Mouse (Mus musculus): Measurements from ENCODE around the gene Zbtb12. TPM values are rescaled to one million over a fixed set of nuclear protein-coding genes. Genes with fewer than 3 reads are reported as not detected.
"Not testable (repeated sequence)": the region's sequence is repeated elsewhere in the genome, so short reads cannot be mapped to it uniquely, and the experiment has no call there.

Zbtb12 gene
- polyA plus RNA-seq, 1 experiment: 14.5 TPM

GRCm38 (mm10) chr17:34874321-34874720, 5.0 kb upstream of the Zbtb12 start:
- no peak for DNase-seq (ENCODE audit: low read depth)

- no peak for DNase-seq (ENCODE audit: low read depth)
These were observed 1.9 kb downstream of the Zbtb12 start for GRCm38 (mm10) chr17:34881166-34881565.

- no peak for DNase-seq (ENCODE audit: low read depth)
These were observed 2.5 kb downstream of the Zbtb12 start, which contains the start of gene Gm20547 for GRCm38 (mm10) chr17:34881683-34882310. Gm20547 (minus strand) TSS chr17:34882042.

- no peak for DNase-seq (ENCODE audit: low read depth)
These were observed 4.0 kb downstream of the Zbtb12 start for GRCm38 (mm10) chr17:34883332-34883731.

GRCm38 (mm10) chr17:34884704-34885103, 5.4 kb downstream of the Zbtb12 start:
- no peak for DNase-seq (ENCODE audit: low read depth)

- no peak for DNase-seq (ENCODE audit: low read depth)
These were observed 6.3 kb downstream of the Zbtb12 start for GRCm38 (mm10) chr17:34885615-34886014.

- DNase-seq (ENCODE audit: low read depth): no peak
These were observed 8.7 kb downstream of the Zbtb12 start for GRCm38 (mm10) chr17:34887942-34888341.

GRCm38 (mm10) chr17:34890074-34890743, 10.9 kb downstream of the Zbtb12 start:
- no peak for DNase-seq (ENCODE audit: low read depth)

GRCm38 (mm10) chr17:34891377-34891776, 12.1 kb downstream of the Zbtb12 start:
- DNase-seq (ENCODE audit: low read depth): no peak

GRCm38 (mm10) chr17:34893072-34893824, 14.0 kb downstream of the Zbtb12 start:
- DNase-seq (ENCODE audit: low read depth): no peak

DNA sequence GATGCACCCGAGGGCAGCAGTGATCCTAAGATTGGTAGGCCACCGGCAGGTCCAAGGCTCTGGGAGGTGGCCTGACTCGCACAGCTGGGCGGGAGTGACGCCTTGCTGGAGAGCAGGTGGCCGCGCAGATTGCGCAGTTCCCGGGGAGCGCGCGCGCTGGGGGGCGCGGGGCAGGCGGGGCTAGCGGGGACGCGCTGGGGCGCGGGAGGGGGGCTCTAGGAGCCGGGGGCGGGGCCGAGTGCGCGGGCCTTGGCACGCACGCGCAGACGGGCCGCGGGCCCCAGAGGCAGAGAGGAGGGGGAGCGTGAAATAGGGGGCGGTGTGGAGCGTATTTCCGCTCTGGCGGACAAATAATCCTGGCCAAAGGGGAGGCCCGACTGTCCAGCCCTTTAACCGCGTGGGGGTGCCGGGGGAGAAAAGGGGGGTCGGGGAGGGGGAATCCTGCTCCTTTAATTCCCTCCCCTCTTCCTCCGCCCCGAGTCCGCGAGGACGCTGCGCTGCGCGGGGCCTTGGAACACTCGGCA, 14.9 kb downstream of the Zbtb12 start:
- no peak for DNase-seq (ENCODE audit: low read depth)

- DNase-seq (ENCODE audit: low read depth): no peak
These were observed 15.7 kb downstream of the Zbtb12 start for GRCm38 (mm10) chr17:34894801-34895530.

DNA sequence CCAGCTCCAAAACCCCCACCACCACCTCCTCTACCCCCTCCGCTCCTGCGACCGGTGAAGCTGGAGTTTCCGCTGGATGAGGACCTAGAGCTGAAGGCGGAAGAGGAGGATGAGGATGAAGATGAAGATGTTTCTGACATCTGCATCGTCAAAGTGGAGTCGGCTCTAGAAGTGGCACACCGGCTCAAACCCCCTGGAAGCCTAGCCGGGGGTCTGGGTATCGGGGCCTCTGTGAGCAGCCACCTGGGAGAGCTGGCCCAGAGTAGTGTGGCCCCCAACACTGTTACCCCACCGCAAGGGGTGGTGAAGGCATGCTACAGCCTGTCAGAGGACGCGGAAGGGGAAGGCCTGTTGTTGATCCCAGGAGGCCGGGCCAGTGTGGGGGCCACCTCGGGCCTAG, 16.4 kb downstream of the Zbtb12 start:
- no peak for DNase-seq (ENCODE audit: low read depth)

DNA sequence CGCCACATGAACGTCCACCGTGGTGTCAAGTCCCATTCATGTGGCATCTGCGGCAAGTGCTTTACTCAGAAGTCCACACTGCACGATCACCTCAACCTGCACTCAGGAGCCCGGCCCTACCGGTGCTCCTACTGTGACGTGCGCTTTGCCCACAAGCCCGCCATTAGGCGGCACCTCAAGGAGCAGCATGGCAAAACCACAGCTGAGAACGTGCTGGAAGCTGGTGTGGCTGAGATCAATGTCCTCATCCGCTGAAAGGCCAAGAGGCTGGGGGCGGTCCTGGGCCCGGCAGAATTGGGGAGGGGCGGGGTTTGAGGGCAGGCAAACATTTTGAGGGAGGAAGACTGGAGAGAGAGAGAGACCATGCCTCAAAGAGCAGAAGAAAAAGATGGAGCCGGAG, 17.1 kb downstream of the Zbtb12 start:
- no peak for DNase-seq (ENCODE audit: low read depth)

DNA sequence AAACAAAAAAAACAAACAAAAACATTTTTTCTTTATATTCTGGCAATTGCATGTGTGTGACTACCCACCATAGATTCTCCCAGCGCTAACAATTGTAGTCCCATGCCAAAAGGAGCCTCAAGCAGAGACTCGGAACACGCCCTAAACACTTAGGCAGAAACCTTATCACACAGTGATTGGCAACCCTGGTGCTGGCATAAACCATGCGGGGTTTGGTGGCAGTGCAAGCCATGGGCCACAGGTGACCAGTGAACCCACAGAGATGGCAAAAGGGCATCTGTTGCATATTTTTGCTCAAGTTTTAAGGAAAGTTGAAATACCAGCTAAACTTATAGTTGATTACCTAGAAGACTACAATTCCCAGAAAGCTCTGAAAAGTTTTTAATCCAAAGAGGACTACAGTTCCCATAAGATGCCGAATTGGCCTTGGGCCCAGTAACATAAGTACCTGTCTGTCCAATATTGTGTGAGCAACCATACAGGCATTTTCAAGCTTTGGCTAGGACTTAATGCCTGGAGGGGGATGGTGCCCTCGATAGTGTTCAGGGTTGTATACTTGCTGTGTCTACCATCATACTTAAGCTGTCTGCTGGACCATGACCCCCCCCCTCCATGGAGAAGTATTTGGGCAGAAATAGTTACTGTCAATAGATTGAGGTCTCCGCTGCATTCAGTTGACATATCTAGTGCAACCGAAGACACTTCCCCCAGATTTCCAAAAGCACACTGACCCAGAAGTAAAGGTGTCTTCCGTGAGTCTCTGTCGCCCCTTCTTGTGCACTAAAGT, 18.3 kb downstream of the Zbtb12 start:
- no peak for DNase-seq (ENCODE audit: low read depth)

DNA sequence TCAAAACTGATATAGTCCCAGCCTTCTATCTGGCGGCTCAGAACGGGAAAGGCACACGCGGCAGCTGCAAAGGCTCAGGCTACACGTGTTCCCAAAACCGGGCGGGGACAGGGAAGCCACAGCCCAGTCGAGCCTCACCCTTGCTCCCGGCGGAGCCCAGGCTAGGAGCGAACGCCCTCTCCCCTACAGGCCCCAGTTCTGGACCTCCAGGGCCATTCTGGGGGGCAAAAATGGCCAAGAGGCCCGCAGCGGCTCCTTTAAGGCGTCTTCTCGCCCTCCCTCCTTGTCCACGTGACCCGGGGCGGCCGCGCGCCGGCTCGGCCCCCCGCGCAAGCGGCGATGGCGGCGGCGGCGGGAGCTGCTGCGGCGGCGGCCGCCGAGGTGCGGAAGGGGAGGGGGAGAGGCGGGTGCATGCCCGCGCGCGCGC, 18.9 kb downstream of the Zbtb12 start, which contains the start of the genes C2 and Ehmt2:
TSS of gene C2 (minus strand) at position 106 of the 427 bp plus-strand sequence.
TSS of gene Ehmt2 (plus strand) at position 310 of the 427 bp plus-strand sequence.
- no peak for DNase-seq (ENCODE audit: low read depth)

GRCm38 (mm10) chr17:34898706-34899052, 19.4 kb downstream of the Zbtb12 start:
- DNase-seq (ENCODE audit: low read depth): no peak

- DNase-seq (ENCODE audit: low read depth): no peak
These were observed 20.0 kb downstream of the Zbtb12 start for GRCm38 (mm10) chr17:34899053-34899889.

GRCm38 (mm10) chr17:34899890-34900243, 20.6 kb downstream of the Zbtb12 start:
- no peak for DNase-seq (ENCODE audit: low read depth)

DNA sequence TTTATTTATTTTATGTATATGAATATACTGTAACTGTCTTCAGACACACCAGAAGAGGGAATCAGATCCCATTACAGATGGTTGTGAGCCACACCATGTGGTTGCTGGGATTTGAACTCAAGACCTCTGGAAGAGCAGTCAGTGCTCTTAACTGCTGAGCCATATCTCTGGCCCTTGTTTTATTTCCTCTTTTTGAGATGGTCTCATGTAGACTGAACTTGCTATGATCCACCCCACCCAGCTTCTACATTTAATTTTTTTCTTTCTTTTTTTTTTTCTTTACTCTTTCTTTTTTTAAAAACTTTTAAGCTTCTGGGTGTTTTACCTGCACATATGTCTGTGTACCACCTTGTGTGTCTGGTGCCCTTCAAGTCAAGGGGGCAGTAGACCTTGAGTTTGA, 21.5 kb downstream of the Zbtb12 start:
- not testable (repeated sequence) for DNase-seq (ENCODE audit: low read depth)

All from gonadal fat pad, adult 2 months (tissue).